Mouse (Mus musculus) ES-Bruce4 (cell line): ENCODE results near the gene Acod1.

Experiments
- CTCF ChIP-seq: IDR thresholded peaks from one replicate; pipeline ENCODE4 v1.8.1; 2011; ENCODE audit warnings: low read depth, low read length
- EP300 ChIP-seq: IDR thresholded peaks from 2 replicates; pipeline ENCODE4 v1.6.1; 2011; ENCODE audit warnings: low read depth, low read length; ENCODE audit not compliant: insufficient read depth
- POLR2A ChIP-seq: IDR thresholded peaks from one replicate; pipeline ENCODE4 v1.8.1; 2011; ENCODE audit warnings: low read length; ENCODE audit not compliant: insufficient read depth

DNA sequence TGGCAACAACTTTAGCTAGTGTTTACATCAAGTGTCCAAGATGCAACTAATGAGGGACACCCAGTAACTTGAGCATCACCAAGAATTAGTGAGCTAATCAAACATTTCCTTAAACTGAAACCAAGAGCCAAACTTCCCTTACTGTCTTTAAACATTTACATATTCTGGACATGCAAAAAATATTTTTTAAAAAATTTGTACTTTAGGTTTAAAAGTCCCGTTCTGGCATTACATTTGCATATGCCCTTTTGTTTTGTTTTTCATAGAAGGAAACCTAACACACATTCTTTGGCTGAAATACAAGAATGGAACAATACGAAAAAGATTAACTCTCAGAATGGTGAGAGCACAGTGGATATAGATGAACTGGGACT lies 51.4 kb downstream of the Acod1 start:
- TF ChIP-seq EP300, result no peak
- no peak for TF ChIP-seq CTCF
- TF ChIP-seq POLR2A, result no peak
